Mouse (Mus musculus) hindlimb bud, embryonic 11.5 days (tissue): Measurements from ENCODE around the gene Ank3.

Experiments
- DNase-seq: peaks from one replicate; pipeline ENCODE4 v3.0.0-alpha.2; 2012; ENCODE audit warnings: low read depth, low spot score; ENCODE audit errors: extremely low spot score

Gene Ank3

GRCm38 (mm10) chr10:69535123-69535930 lies 136.8 kb downstream of the Ank3 start:
- no peak for DNase-seq

DNA sequence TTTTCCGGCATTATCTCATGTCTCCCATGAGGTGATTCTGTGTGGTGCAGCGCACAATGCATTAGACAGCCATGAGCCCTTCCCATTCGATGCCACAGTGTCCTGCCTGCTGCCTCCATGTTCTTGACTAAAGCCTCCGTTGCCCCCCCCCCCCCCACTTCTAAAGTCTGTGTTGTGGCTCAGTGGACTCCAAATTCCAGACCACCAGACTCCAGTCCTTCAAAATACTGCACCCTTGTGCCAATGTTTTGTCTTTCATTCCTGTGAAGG lies 137.3 kb downstream of the Ank3 start:
- no peak for DNase-seq

GRCm38 (mm10) chr10:69536372-69537075 lies 138.0 kb downstream of the Ank3 start:
- DNase-seq, result no peak

DNA sequence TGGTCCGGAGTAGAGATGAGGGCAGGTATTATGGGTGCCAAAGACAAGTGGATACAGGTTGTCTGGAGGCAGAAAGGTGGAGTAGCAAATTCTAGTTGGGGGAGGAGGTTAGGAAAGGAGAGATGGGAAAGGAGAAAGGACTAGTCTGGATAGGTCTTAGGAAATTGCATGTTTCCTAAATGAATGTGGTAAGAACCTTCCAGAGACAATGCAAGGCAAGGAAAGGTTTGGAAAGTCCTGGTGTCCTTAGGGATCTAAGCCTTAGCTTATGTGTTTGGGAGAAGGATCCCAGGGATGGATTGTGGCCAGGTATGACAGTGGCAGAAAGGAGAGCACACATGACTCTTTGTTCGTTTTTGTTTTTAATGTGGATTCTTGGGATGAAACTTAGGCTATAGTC lies 139.7 kb downstream of the Ank3 start:
- no peak for DNase-seq

- DNase-seq, result no peak
These were observed 143.9 kb downstream of the Ank3 start for GRCm38 (mm10) chr10:69542439-69542838.

DNA sequence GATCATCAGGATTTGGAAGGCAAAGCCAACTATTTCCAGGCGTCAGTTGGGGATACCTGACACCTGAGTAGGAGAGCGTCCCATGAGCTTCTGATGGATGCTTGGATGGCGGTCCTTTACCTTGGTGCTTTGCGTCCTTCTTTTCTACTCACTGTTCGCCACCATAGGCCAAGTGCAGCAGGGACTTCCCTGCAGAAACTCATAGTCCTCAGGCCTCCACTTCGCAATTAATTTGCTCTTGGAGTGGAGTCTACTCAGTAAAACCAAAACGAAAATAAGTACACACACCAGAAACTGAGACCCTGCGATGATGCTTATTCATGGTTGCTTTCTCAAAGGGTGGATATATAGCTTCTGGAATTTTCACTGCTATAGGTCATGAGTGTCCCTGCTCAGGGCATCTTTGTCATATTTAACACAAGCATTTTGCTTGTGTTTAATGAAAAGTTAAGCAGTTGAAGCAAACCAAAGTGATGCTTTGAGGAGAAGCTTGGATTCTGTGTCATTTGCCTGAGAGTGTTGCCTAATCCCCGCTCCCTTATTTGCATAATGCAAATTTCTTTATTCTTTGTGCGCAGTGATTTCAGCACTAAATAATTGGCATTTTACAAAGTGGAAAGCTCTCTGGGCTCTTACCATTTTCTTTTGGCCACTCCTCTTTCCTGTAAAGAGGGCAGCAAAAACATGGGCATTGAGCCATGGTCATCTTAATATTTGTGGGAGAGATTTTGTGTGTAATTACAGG lies 145.5 kb downstream of the Ank3 start:
- no peak for DNase-seq

DNA sequence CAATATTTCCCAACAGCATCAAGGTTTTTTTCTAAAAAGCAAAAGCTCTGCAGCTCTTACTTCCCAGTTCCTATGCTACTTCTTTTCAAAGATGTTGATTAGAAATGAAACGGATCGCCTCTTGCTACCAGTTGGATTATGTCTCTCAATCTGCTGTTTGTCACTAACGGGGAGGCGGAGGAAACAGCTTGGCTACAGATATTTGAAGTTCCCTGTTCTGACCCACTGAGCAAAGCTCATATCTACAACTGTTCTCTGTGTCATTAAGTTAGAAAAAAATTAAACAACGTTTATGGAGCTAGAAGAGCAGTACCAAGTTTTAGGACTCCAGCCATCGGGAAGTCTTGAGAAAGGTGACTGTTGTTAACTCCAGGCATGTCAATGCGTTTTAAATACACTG lies 146.1 kb downstream of the Ank3 start:
- no peak for DNase-seq

GRCm38 (mm10) chr10:69545936-69546335 lies 147.4 kb downstream of the Ank3 start:
- DNase-seq, result no peak

- DNase-seq, result no peak
These were observed 148.1 kb downstream of the Ank3 start for GRCm38 (mm10) chr10:69546643-69547042.

GRCm38 (mm10) chr10:69548771-69549170 lies 150.2 kb downstream of the Ank3 start:
- no peak for DNase-seq

- no peak for DNase-seq
These were observed 150.6 kb downstream of the Ank3 start for GRCm38 (mm10) chr10:69549221-69549620.

GRCm38 (mm10) chr10:69550824-69551223 lies 152.3 kb downstream of the Ank3 start:
- no peak for DNase-seq

- DNase-seq, result no peak
These were observed 154.5 kb downstream of the Ank3 start for GRCm38 (mm10) chr10:69553091-69553490.

GRCm38 (mm10) chr10:69555592-69555991 lies 157.0 kb downstream of the Ank3 start:
- DNase-seq, result no peak

DNA sequence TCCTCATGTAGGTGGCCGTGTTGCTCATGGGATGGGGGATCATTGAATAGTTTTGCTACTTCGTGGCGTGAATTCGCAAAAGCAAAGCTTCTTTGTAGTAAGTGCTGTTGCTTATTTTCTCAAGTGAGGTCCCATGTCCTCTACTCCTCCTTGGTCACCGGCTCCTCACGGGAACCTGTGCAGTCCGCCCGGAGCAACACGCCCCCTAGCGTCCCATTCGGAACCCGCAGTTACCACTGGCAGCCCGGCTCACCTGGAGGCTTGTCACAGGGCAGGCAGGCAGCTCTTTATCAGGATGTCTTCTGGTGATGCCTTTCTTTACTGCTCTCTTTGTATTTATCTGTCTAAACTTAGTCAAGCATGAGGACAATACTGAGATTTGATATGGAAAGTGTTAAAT lies 157.7 kb downstream of the Ank3 start:
- no peak for DNase-seq

GRCm38 (mm10) chr10:69560237-69560636 lies 161.7 kb downstream of the Ank3 start:
- DNase-seq, result no peak

DNA sequence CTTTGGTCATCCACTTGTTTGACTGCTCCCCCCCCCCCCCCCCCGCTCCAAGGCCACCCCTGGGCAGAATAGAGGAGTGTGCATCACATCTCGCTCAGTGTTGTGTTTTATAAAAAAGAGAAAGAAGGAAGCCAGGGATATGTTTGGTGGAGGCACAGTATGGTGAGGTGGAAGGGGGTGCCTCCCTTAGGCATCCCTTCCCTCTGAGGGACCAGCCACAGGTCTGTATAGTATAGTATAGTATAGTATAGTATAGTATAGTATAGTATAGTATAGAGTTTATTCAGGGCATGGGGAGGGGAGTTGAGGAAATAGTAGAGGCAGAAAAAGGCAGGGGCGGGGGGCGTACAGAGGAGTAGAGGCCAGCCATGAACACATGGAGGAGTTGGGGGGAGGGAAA lies 164.4 kb downstream of the Ank3 start:
- no peak for DNase-seq

DNA sequence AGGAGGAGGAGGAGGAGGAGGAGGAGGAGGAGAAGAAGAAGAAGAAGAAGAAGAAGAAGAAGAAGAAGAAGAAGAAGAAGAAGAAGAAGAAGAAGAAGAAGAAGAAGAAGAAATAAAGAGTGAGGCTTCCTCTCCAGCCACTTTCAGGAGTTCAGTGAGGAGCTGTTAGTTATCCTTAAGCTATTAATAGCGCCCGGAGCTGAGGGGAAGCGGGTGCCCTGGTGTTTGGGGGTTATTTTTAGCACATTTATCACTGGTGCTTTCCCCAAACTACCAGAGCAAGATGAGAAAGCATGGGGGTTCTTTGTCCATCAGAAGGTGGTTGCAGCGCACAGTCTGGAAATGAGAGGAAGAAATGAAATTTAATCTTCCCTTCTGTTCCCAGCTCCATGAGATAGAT lies 166.5 kb downstream of the Ank3 start:
- no peak for DNase-seq

DNA sequence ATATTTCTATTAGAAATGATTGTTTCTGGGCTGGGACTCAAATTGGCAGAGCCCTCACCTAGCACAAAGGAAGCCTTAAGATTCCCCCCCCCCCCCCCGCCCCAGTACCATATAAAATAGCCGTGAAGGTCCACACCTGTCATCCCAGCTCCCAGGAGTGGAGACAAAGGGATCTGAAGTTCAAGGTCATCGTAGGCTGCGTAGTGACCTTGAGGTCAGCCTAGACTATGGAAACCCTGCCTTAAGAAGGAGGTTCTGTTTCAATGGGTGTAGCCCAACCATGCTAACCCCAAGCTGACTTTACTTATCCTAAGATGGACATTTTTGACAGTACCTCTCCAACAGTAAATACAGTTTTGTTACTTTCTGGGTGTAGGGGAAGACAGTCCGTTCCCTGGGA lies 170.4 kb downstream of the Ank3 start:
- DNase-seq, result no peak

GRCm38 (mm10) chr10:69569740-69570139 lies 171.2 kb downstream of the Ank3 start:
- no peak for DNase-seq

- no peak for DNase-seq
These were observed 172.1 kb downstream of the Ank3 start for GRCm38 (mm10) chr10:69570466-69571288.
